Mouse (Mus musculus) kidney, postnatal 36 days (tissue): ENCODE data around the gene Zfp653.
"Not testable (repeated sequence)": the region's sequence is repeated elsewhere in the genome, so short reads cannot be mapped to it uniquely, and the experiment has no call there.

Source experiments
- DNase-seq, 2 experiments: peaks; one replicate each; pipeline ENCODE4 v3.0.0; 2021 to 2022; ENCODE audit warnings: mixed read lengths in 2 of 2

The Zfp653 gene

GRCm38 (mm10) chr9:22070791-22071573 is at the start of gene Zfp653, which contains the start of gene Gm49318:
Zfp653 (minus strand) TSS chr9:22071376.
Gm49318 (minus strand) TSS chr9:22071259.
- peak; percentile 98 to 99 for DNase-seq

GRCm38 (mm10) chr9:22119543-22119942 is 48.4 kb upstream of the Zfp653 start:
- DNase-seq, result no peak

- peak; percentile 70 to 77 for DNase-seq
Measured at GRCm38 (mm10) chr9:22117754-22118456, 46.7 kb upstream of the Zfp653 start.

GRCm38 (mm10) chr9:22116740-22117426 is 45.7 kb upstream of the Zfp653 start, which contains the start of gene Elof1:
Elof1 (minus strand) TSS chr9:22117172.
- DNase-seq, result peak; percentile 96 to 97

GRCm38 (mm10) chr9:22116086-22116485 is 44.9 kb upstream of the Zfp653 start:
- peak in 1 of 2 experiments; percentile 31 for DNase-seq

GRCm38 (mm10) chr9:22115635-22116034 is 44.5 kb upstream of the Zfp653 start:
- DNase-seq, result no peak

GRCm38 (mm10) chr9:22108194-22108593 is 37.0 kb upstream of the Zfp653 start:
- DNase-seq, result no peak

- DNase-seq, result no peak
Measured at GRCm38 (mm10) chr9:22099922-22100321, 28.7 kb upstream of the Zfp653 start.

GRCm38 (mm10) chr9:22098993-22099696 is 28.0 kb upstream of the Zfp653 start, which contains the start of gene Cnn1:
Cnn1 (plus strand) TSS chr9:22099216.
- peak in 1 of 2 experiments; percentile 23 for DNase-seq

GRCm38 (mm10) chr9:22095854-22096307 is 24.7 kb upstream of the Zfp653 start:
- peak; percentile 83 to 93 for DNase-seq

- no peak for DNase-seq
Measured at GRCm38 (mm10) chr9:22092746-22093145, 21.6 kb upstream of the Zfp653 start.

GRCm38 (mm10) chr9:22089986-22090385 is 18.8 kb upstream of the Zfp653 start:
- DNase-seq, result no peak

GRCm38 (mm10) chr9:22089281-22089680 is 18.1 kb upstream of the Zfp653 start:
- DNase-seq, result no peak

- DNase-seq, result no peak
Measured at GRCm38 (mm10) chr9:22087034-22087618, 15.9 kb upstream of the Zfp653 start.

GRCm38 (mm10) chr9:22086012-22086411 is 14.8 kb upstream of the Zfp653 start:
- DNase-seq, result no peak

- peak; percentile 93 to 98 for DNase-seq
Measured at GRCm38 (mm10) chr9:22085022-22085834, 14.1 kb upstream of the Zfp653 start, which contains the start of gene Ecsit. Ecsit (minus strand) TSS chr9:22085438.

GRCm38 (mm10) chr9:22084667-22085021 is 13.5 kb upstream of the Zfp653 start:
- DNase-seq, result no peak

- DNase-seq, result no peak
Measured at GRCm38 (mm10) chr9:22076223-22076622, 5.0 kb upstream of the Zfp653 start.

- not testable (repeated sequence) for DNase-seq
Measured at GRCm38 (mm10) chr9:22075778-22076177, 4.6 kb upstream of the Zfp653 start.

GRCm38 (mm10) chr9:22072276-22072675 is 1.1 kb upstream of the Zfp653 start:
- no peak for DNase-seq
